In genomic region chr11:113773191-113773590, GRCm38 (mm10) we compare ENCODE assay signal across 18 mouse cellular contexts.
"Had no signal": no experiment of that assay in that cellular context is flagged by ENCODE, and none has a peak within 500 bp of the region (broad histone marks: within the 10 kb centered on the region; RNA-seq: fewer than 3 reads in every experiment).

No protein-coding gene starts in this region.

- H3K4me2 ChIP-seq: lung, embryonic 14.5 days; midbrain, embryonic 12.5 days; neural tube, embryonic 13.5 days; neural tube, embryonic 15.5 days had no signal

- DNase-seq: lung, embryonic 14.5 days; lung, postnatal 10 days; lung, postnatal 4 days; midbrain, embryonic 14.5 days; retina, postnatal 1 day; right cerebral cortex, adult 18-20 months; right cerebral cortex, postnatal 25 days; right cerebral cortex, postnatal 4 days; spleen, adult 18-20 months; thymus, adult 18-20 months; thymus, postnatal 14 days; thymus, postnatal 36 days had no signal

- H3K27me3 ChIP-seq: neural tube, embryonic 13.5 days; neural tube, embryonic 15.5 days had no signal

- H3K27ac ChIP-seq: midbrain, embryonic 10.5 days; midbrain, embryonic 12.5 days; neural tube, embryonic 13.5 days; neural tube, embryonic 15.5 days had no signal

- H3K9me3 ChIP-seq: midbrain, embryonic 10.5 days; midbrain, embryonic 12.5 days; neural tube, embryonic 13.5 days; neural tube, embryonic 15.5 days had no signal

- H3K36me3 ChIP-seq: midbrain, embryonic 10.5 days; midbrain, embryonic 12.5 days; neural tube, embryonic 13.5 days; neural tube, embryonic 15.5 days had no signal

- ATAC-seq: midbrain, embryonic 16.5 days had no signal

- H3K9ac ChIP-seq: lung, embryonic 14.5 days; midbrain, embryonic 12.5 days; neural tube, embryonic 13.5 days; neural tube, embryonic 15.5 days had no signal

- H3K4me3 ChIP-seq: midbrain, embryonic 10.5 days; midbrain, embryonic 12.5 days; myocyte; neural tube, embryonic 13.5 days; neural tube, embryonic 15.5 days had no signal
